Mouse (Mus musculus) heart, embryonic 15.5 days (tissue): ENCODE results near the gene Cntn5. TPM values are rescaled to one million over a fixed set of nuclear protein-coding genes. Genes with fewer than 3 reads are reported as not detected.

ENCODE experiments used
- ATAC-seq: fragments of 200-750 bp; cut with Nextera tagmentation; replicated peaks from 2 replicates; pipeline ENCODE4 v1.8.0; 2017; ENCODE audit warnings: low read depth, moderate TSS enrichment; ENCODE audit not compliant: insufficient number of reproducible peaks, insufficient read depth, low FRiP score
- H3K27ac ChIP-seq: fragments of 300-500 bp; sonication (generic); 2 replicates; pipeline ENCODE4 v1.5.1; 2015; ENCODE audit warnings: mild to moderate bottlenecking, inconsistent platforms
- H3K27me3 ChIP-seq: fragments of 300-500 bp; sonication (generic); 2 replicates; pipeline ENCODE4 v1.6.1; 2015; ENCODE audit warnings: inconsistent platforms
- H3K36me3 ChIP-seq: fragments of 300-500 bp; sonication (generic); 2 replicates; pipeline ENCODE4 v1.6.1; 2015; ENCODE audit warnings: mild to moderate bottlenecking, inconsistent platforms
- H3K4me1 ChIP-seq: fragments of 300-500 bp; sonication (generic); replicated peaks from 2 replicates; pipeline ENCODE4 v1.6.1; 2015; ENCODE audit warnings: inconsistent platforms
- H3K4me2 ChIP-seq: fragments of 300-500 bp; sonication (generic); 2 replicates; pipeline ENCODE4 v1.6.1; 2015; ENCODE audit warnings: inconsistent platforms, mild to moderate bottlenecking, moderate library complexity
- H3K4me3 ChIP-seq: fragments of 300-500 bp; sonication (generic); 2 replicates; pipeline ENCODE4 v1.5.1; 2015; ENCODE audit warnings: mild to moderate bottlenecking, inconsistent platforms
- H3K9ac ChIP-seq: fragments of 300-500 bp; sonication (generic); 2 replicates; pipeline ENCODE4 v1.6.1; 2015; ENCODE audit warnings: mild to moderate bottlenecking, inconsistent platforms
- H3K9me3 ChIP-seq: fragments of 300-500 bp; sonication (generic); replicated peaks from 2 replicates; pipeline ENCODE4 v1.6.1; 2016; ENCODE audit warnings: inconsistent platforms
- WGBS: fragments of 180-500 bp; shearing (Covaris S2); methylation state at CpG from one replicate; pipeline ENCODE4 v1.1.7; 2015; ENCODE audit warnings: mixed read lengths; 5-methylcytosine and 5-hydroxymethylcytosine counted together
- polyA plus RNA-seq: library from polyadenylated mRNA; unstranded; fragments of >200 nt; fragmentation: Nextera tagmentation; extraction: Ambion mirVana; gene quantifications from 2 replicates; pipeline ENCODE4 v1.2.1, GENCODE M21; 2015

Gene Cntn5
- polyA plus RNA-seq, 1 experiment from 2014 or later: 0.13 TPM

DNA sequence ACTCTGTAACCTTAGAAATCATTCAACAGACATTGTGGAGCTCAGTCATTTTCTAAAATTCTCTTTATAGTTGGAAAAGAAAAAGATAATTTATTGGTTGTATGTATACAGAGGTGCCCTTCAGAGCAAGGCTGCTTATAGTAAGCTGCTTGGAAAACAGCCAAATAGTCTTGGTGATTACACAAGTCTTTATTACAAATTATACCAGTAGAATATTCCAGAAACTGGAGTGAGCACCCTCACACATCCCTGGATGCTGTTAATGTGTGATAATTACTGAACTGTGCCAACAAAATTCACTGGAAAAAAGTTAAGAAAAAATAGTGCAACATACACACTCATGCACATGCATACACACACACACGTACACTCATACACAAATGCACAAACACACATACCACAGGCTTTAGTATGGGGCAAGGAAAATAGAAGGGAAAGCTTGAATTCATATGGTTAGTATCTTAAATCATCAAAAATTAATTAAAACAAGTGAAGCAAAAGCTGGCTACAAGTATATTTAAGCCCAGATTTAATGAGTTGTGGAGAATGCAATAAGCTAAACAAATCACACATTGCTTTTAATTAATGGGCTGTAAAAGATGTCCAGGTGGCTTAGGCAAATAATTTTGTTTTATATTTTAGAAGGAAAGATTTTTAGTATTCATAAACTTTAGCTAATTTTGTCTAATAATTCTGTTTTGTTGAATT, 783.1 kb downstream of the Cntn5 start:
- Histone ChIP-seq H3K4me2 (no peak overlapping the region), H3K27me3 (no peaks in the 10 kb centered on the region), H3K9me3 (no peaks in the 10 kb centered on the region), H3K36me3 (no peaks in the 10 kb centered on the region), H3K27ac (no peak overlapping the region), H3K9ac (no peak overlapping the region), H3K4me1 (no peaks in the 10 kb centered on the region), H3K4me3 (no peak overlapping the region)
- 81% methylated on average over 1 of the region's 1 CpGs for WGBS
- ATAC-seq: no peak

DNA sequence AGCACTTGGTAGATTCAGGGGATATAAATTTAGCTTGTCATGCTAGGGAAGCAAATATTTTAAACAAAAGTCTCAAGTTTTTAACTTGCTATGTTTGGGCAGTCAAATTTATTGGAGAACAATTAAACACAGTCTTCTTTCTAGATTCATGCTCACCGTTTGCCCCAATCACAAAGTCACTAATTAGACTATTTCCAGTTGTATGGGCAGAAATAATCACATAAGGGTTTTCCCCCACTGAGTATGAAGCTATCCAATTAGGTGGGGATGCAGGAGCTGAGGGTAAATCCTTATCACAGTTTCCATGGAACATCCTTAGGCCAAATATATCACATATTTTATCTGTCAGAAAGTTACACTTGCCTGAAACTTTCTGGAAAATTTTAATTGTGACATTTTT, 788.0 kb downstream of the Cntn5 start:
- H3K9ac ChIP-seq: no peak overlapping the region
- H3K4me1 ChIP-seq: no peaks in the 10 kb centered on the region
- no peaks in the 10 kb centered on the region for H3K36me3 ChIP-seq
- no peak overlapping the region for H3K4me3 ChIP-seq
- no peak overlapping the region for H3K4me2 ChIP-seq
- H3K27ac ChIP-seq: no peak overlapping the region
- no peaks in the 10 kb centered on the region for H3K9me3 ChIP-seq
- 80% methylated on average over 1 of the region's 1 CpGs for WGBS
- no peaks in the 10 kb centered on the region for H3K27me3 ChIP-seq
- ATAC-seq: no peak

DNA sequence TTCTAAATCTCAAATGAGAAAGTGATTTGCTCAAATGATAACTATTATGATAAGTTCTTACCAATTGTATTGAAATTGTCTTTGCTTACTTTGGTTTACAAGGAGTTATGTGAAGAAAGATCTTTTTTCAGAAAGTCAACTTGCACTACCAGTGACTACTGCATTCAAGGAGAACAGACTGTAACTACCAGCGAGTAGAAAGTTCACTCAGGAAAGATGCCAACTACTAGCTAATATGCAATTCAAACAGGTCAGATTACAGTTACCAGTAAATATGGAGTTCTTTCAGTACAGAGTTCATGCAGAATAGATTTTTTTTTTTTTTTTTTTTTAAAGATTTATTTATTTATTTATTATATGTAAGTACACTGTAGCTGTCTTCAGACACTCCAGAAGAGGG, 795.4 kb downstream of the Cntn5 start:
- whole genome bisulfite sequencing: 85% methylated on average over 1 of the region's 1 CpGs
- Histone ChIP-seq H3K9me3 (no peaks in the 10 kb centered on the region), H3K4me3 (no peak overlapping the region), H3K9ac (no peak overlapping the region), H3K4me2 (no peak overlapping the region), H3K36me3 (no peaks in the 10 kb centered on the region), H3K4me1 (no peaks in the 10 kb centered on the region), H3K27ac (no peak overlapping the region), H3K27me3 (no peaks in the 10 kb centered on the region)
- ATAC-seq: no peak

DNA sequence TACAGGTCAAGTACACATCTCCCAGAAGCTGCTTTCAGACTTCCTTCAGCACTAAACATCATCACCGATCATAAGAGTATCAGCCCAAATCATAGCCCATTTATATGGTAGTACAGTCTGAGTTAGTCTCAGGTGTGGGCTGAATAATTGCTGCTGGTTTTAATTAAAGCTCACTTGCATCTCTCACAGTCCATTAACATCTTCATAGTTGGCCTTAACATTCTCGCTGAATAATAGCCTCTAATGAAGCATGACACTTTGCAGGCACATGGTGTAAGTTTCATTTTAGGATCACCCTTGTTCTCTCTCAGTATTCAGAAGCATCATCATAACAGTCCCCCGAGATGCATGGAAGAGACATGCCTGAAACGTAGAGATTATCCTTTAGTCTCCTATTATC, 796.7 kb downstream of the Cntn5 start:
- no peaks in the 10 kb centered on the region for H3K27me3 ChIP-seq
- no peak overlapping the region for H3K9ac ChIP-seq
- no peaks in the 10 kb centered on the region for H3K9me3 ChIP-seq
- no peaks in the 10 kb centered on the region for H3K36me3 ChIP-seq
- H3K4me2 ChIP-seq: no peak overlapping the region
- H3K4me1 ChIP-seq: no peaks in the 10 kb centered on the region
- ATAC-seq: no peak
- 76% methylated on average over 4 of the region's 4 CpGs for WGBS
- H3K27ac ChIP-seq: no peak overlapping the region
- H3K4me3 ChIP-seq: no peak overlapping the region

DNA sequence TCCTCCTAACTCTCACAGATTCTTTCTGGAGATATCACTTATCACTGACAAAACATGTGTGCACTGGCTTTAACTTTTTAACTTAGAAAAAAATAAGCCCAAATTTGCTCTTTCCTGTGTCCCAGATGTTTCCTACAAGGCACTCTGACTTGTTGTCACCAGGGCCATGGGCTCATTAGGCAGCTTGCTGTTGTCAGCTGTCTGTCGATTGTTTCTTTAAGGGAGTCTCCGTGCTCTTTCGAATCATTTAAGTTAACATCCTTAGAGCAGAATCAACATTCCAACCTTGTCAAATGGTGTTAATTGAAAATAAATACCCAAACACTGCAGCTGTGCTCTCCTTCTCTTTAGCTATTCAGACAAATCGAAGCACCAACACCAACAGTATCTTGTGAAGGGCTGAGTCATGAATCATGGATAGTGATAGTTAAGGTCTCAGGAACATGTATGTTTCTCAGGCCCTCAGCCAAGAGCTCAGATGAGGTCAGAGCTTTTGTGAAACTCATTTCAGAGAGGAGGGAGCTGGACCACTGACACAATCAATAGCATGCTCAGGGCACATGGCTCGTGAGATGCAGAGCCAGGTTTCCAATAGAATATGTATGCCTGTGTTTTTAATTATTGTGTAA, 802.6 kb downstream of the Cntn5 start:
- H3K9me3 ChIP-seq: no peaks in the 10 kb centered on the region
- no peaks in the 10 kb centered on the region for H3K27me3 ChIP-seq
- H3K4me2 ChIP-seq: no peak overlapping the region
- H3K4me3 ChIP-seq: no peak overlapping the region
- H3K27ac ChIP-seq: no peak overlapping the region
- no peaks in the 10 kb centered on the region for H3K4me1 ChIP-seq
- 22% methylated on average over 5 of the region's 5 CpGs for WGBS
- no peaks in the 10 kb centered on the region for H3K36me3 ChIP-seq
- no peak overlapping the region for H3K9ac ChIP-seq
- ATAC-seq: no peak

DNA sequence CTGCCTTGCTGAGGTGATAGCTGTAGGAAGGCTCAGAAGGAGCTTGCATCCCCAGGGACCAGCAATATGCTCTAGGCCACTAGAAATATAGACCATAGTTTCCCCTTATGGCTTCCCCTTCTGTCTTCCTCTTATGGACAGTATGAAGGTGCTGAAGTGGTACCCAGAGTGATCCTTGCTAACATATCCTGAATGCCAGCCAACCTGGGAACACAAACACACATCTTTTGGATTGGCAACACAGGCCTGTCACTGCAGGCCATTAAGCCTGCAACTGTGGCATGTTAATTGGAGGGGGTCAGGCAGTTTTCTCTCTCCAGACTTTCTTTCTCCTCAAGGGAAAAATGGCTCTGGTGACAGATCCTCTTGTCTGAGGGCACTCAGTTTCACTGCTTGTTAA, 828.3 kb downstream of the Cntn5 start:
- Histone ChIP-seq H3K4me1 (no peaks in the 10 kb centered on the region), H3K36me3 (no peaks in the 10 kb centered on the region), H3K27ac (no peak overlapping the region), H3K4me3 (no peak overlapping the region), H3K9me3 (no peaks in the 10 kb centered on the region), H3K9ac (no peak overlapping the region), H3K4me2 (no peak overlapping the region), H3K27me3 (no peaks in the 10 kb centered on the region)
- ATAC-seq: no peak

DNA sequence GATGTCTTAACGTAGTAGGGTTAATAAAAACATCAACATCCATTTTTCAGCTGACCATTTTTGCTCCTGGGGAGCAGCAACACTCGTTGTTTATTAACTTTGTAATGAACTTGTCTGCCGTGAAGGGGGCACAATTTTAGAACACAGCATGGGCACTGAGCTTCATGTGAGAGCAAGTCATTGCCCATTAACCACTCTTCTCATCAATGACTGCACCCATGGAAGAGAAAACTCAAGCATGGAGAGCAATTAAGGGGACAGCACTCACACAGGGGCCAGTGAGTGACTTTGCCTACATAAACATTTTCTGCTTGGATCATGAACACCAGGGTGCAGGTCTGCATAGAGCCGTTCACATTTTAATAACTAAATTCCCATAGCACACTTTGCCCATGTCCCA, 831.2 kb downstream of the Cntn5 start:
- no peaks in the 10 kb centered on the region for H3K4me1 ChIP-seq
- no peak for ATAC-seq
- H3K27ac ChIP-seq: no peak overlapping the region
- H3K4me2 ChIP-seq: no peak overlapping the region
- no peaks in the 10 kb centered on the region for H3K36me3 ChIP-seq
- H3K9me3 ChIP-seq: no peaks in the 10 kb centered on the region
- no peak overlapping the region for H3K4me3 ChIP-seq
- no peak overlapping the region for H3K9ac ChIP-seq
- no peaks in the 10 kb centered on the region for H3K27me3 ChIP-seq
- 80% methylated on average over 4 of the region's 4 CpGs for WGBS

DNA sequence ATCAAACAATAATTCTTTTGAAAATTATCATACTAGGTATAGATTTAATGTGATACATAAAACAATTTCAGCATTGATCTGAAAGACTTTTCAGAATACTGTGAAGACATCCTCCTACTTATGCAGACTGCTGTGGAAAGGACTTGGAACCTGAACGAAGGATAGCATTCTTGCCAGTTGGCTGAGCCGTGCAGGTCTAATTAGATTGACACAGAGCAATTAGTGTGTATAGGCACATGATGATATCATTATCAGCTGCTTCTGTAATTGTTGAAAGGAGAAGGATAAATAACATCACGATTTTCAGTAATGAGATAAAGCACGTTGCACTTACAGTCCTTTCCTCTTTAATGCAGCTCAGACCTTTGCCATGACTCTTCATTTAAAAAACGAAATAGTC, 831.7 kb downstream of the Cntn5 start:
- no peaks in the 10 kb centered on the region for H3K4me1 ChIP-seq
- no peaks in the 10 kb centered on the region for H3K36me3 ChIP-seq
- H3K9ac ChIP-seq: no peak overlapping the region
- H3K4me2 ChIP-seq: no peak overlapping the region
- no peaks in the 10 kb centered on the region for H3K9me3 ChIP-seq
- H3K27ac ChIP-seq: no peak overlapping the region
- H3K27me3 ChIP-seq: no peaks in the 10 kb centered on the region
- H3K4me3 ChIP-seq: no peak overlapping the region
- WGBS: 47% methylated on average over 5 of the region's 5 CpGs
- ATAC-seq: no peak

DNA sequence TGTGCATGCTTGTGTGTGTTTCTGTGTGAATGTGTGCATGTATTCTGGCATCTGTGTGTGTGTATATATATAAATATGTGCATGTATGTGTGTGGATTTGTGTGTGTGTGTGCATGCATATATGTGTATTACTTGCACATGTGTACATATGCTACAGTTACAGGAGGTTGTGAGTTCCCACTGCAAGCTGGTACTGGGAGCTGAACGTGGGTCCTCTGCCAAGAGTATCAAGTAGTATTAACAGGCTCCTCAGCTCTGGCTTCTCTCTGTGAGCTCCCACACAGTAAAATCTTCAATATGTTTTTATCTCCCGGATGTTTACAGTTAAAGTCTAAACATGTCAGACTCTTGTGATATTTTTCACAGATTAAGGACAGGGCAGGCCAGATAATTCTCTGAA, 833.3 kb downstream of the Cntn5 start:
- Histone ChIP-seq H3K9ac (no peak overlapping the region), H3K4me3 (no peak overlapping the region), H3K36me3 (no peaks in the 10 kb centered on the region), H3K4me1 (no peaks in the 10 kb centered on the region), H3K4me2 (no peak overlapping the region), H3K27ac (no peak overlapping the region), H3K27me3 (no peaks in the 10 kb centered on the region), H3K9me3 (no peaks in the 10 kb centered on the region)
- no peak for ATAC-seq
- 49% methylated on average over 2 of the region's 2 CpGs for WGBS

DNA sequence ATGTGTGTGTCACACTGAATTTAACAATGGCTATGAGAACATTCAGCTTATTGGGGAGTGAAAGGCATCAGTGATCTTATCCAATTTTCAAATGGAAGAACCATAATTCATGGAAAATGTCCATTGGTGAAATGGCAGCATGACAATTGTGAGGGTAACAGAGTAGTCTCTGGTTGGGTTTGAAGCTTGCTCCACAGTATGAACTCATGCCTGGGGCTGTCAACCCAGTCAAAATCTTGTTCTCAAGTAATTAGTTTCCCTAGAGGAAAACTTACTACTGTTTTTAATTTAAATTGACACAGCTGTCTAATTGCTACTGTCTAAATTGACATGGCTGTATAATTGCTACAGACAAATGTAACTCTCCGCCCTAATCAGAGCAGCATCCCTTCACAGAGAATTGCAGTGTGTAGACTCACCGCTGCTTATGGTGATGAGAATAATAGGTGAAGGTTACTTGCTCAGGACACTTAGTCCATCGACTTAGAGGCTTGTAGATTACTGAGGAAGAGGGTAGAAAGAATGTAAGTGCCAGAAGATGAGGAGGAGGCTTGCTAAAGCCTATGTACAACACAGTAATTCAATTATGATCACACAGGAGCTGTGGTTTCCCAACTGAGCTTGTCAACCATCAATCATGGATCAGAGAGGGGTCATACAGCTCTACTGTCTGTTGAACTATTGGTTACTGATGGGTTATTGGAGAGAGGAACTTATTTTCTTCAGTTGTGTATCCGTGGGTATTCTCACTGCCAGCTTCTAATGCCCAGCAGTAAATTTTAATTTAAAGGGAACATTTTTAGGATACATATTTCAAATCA, 859.4 kb downstream of the Cntn5 start:
- Histone ChIP-seq H3K27me3 (no peaks in the 10 kb centered on the region), H3K36me3 (no peaks in the 10 kb centered on the region), H3K9me3 (no peaks in the 10 kb centered on the region), H3K27ac (no peak overlapping the region), H3K4me1 (no peaks in the 10 kb centered on the region), H3K9ac (no peak overlapping the region), H3K4me2 (no peak overlapping the region), H3K4me3 (no peak overlapping the region)
- 79% methylated on average over 4 of the region's 4 CpGs for WGBS
- no peak for ATAC-seq

DNA sequence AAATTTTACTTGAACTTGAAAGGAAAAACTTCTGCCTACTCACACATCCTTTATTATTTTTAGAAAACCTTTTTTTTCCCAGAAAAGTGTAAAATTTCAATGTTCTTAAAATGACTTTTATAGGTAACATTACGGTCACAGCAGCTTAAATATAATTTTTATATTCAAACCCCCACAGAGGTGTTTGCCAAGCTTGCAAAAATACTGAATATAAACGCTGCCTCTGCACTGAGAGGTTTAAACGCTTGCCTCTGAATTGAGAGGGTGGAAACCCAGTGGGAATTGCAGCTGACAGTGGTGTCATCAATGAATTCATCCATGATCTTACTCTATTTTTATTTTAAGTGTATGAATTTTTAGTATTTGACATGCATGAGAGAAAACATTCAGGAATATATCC, 861.6 kb downstream of the Cntn5 start:
- Histone ChIP-seq H3K4me1 (no peaks in the 10 kb centered on the region), H3K36me3 (no peaks in the 10 kb centered on the region), H3K4me2 (no peak overlapping the region), H3K9me3 (no peaks in the 10 kb centered on the region), H3K27me3 (no peaks in the 10 kb centered on the region), H3K27ac (no peak overlapping the region), H3K4me3 (no peak overlapping the region), H3K9ac (no peak overlapping the region)
- 74% methylated on average over 3 of the region's 3 CpGs for WGBS
- no peak for ATAC-seq
